Mouse (Mus musculus): ENCODE results near the gene Uspl1. TPM values are rescaled to one million over a fixed set of nuclear protein-coding genes. Genes with fewer than 3 reads are reported as not detected.

The Uspl1 gene
- total RNA-seq, 2 experiments from 2014 or later: 27.4 to 32.3 TPM

DNA sequence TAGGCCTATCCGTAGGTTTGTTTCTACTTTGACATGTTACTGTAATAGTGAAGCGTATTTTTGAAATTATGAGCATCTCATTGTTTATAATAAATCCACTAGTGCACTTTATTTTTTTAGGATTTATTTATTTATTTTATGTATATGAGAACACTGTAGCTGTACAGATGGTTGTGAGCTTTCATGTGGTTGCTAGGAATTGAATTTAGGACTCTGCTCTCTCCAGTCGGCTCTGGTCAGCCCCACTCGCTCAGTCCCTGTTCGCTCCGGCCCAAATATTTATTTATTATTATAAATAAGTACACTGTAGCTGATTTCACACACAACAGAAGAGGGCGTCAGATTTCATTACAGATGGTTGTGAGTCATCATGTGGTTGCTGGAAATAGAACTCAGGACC is 24.6 kb downstream of the Uspl1 start:
- DNase-seq (ENCODE audit: low spot score in 2 of 2): no peak

DNA sequence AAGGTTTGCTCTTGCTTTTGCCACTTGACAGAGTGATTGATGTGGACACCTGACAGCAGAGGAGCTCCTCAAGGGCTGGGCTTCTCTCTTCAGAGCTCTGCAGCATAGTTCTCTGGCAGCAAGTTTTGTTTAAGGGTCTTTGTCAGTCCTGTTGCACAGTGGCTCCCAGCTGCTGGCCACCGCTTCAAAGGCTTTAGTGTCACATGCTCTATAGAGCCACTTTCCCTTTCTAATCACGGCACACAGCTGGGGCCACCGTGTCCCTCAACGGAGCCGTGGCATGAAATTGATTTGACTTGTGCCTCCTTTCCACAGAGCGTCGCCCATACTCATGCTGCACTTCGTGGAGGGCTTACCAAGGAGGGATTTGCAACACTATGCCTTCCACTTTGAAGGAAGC is 25.2 kb downstream of the Uspl1 start:
- no peak for DNase-seq (ENCODE audit: low spot score in 2 of 2)

DNA sequence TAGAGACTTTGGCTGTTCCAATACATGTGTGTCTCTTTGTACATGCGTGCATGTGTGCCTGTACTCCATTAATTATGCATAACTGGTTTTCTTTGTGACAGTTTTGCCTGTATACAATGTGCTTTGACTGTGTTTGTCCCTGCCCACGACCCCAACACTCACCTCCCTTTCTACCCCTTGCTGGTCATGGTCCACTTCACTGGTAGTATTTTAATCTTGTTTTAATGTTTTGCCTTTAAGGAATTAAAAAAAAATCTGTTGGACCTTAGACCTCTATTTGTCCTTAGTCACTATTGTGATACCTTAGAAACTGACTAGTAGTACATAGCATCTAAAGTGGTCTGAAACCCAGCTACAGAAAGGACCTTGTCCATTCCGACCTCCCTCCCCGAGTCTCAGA is 26.9 kb downstream of the Uspl1 start:
- no peak for DNase-seq (ENCODE audit: low spot score in 2 of 2)

DNA sequence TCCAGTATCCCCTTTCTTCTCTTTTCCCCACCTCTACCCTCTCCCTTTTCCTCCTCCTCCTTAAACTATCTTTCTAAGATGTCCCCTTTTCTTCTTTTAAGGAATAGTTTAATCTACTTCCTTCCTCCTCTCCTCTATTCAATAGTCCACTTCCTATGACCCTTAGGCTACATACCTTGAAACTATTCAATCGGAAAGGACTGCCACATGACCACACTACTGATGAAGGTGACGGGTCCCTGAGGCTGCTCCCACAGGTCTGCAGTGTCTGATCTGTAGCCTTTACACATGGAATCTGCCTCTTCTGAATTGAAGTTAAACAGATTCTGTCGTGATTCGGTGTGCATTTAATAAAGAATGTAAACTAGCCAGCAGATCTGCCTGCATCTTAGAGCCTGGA is 28.7 kb downstream of the Uspl1 start:
- no peak for DNase-seq (ENCODE audit: low spot score in 2 of 2)

DNA sequence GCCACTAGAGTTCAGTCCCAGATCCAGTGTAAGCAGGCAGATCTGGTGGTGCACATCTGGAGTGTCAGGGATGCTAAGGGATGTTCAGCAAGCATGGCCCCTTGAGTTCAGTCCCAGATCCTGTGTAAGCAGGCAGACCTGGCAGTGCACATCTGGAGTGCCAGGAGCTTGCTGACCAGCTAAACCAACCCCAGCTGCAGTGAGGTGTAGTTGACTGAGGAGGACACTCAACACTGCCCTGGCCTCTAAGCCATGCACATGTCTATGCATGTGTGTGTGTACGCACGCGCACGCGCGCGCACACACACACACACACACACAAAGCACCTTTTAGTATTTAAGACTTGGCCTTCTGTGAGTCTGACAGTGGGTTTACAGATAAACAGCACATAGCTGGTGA is 31.4 kb downstream of the Uspl1 start:
- DNase-seq (ENCODE audit: low spot score in 2 of 2): no peak

DNA sequence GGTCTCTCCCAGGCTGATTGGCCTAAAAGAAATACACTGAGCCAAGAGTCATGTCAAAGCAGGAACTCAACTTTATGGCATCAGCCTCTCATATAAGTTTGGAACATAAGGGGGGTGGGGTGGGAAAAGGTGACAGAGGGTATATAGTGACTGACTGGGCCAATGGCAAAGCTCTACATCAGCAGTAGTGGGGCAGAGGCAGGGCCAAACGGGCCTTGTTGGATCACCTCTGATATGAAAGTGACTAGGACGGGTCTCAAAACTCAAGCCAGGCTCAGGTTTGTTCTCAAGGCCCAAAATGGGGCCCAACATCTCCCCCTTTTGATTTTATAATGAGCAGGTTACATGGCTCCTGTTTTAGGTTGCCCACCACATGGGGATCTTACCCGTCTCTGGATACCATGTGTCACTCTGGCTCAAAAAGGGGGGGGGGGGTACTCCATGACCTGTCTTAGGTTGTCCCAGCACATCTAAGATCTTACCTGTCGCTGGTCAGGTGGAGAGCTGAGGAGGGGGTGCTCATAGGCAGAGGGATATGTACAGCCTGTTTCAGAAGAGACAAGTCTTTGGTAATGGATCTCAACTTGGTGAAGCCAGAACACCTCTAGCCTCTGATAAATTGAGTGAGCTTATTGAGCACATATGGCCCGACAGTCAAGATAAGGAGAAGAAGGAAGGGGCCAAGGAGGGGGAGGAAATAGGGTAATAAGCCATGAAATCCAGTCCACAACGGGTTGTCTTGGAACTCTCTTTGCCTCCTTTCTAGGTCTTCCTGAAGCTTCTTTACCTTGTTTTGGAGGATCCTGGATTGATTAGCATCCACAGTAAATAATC is 33.6 kb downstream of the Uspl1 start:
- no peak for DNase-seq (ENCODE audit: low spot score in 2 of 2)

DNA sequence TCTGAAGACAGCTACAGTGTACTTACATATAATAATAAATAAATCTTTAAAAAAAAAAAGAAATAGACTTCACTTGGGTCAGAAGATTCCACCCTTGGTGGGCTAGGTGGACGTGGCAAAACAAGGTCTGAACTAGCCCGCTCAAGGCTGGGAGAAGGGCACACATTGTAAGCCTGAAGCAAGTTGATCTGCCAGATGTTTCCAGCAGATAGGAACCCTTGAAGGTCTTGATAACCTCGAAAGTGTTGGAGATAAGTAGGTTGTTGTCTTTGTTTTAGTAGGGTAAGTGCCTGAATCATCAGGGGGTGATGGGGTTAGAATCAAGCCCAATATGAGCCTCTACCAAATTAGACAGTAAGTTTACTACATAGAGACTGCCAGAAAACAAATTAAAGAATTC is 35.3 kb downstream of the Uspl1 start:
- no peak for DNase-seq (ENCODE audit: low spot score in 2 of 2)

DNA sequence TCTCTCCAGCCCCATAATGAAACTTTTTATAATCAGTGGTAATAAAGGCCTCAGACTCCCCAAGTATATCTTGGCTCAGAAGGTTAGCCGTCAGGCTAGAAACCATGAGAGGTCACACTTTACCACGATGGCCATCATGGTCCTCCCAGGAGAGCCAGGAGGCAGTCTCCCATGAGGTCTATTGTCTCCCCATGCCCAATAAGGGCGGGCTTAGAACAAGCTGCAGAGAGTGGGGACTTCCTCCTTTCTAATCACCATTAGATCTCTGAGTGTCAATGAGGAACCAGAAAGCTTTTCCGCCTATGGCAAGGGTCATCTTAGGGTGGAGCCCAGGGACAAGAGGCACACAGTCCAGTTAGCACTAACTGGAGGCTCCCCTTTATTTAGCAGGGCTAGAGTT is 37.2 kb downstream of the Uspl1 start:
- no peak for DNase-seq (ENCODE audit: low spot score in 2 of 2)

DNA sequence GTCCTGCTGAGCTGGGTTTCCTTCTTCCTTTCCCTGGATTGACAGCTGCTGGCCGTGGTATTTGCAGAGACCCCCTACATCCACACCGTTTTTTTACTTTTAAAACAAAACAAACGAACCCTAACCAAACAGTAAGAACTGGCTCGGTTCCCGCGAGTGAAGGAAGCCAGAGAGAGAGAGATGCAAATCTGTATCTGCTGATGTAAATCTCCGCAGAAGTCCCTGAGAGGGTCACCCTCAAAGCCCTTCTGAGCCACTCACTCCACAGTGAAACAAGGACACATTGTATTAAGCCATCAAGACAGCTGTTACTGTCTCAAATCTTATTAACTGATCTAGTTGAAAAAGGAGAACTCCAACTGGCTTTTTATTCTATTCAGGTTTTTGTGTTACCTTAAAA is 40.5 kb downstream of the Uspl1 start:
- no peak for DNase-seq (ENCODE audit: low spot score in 2 of 2)

DNA sequence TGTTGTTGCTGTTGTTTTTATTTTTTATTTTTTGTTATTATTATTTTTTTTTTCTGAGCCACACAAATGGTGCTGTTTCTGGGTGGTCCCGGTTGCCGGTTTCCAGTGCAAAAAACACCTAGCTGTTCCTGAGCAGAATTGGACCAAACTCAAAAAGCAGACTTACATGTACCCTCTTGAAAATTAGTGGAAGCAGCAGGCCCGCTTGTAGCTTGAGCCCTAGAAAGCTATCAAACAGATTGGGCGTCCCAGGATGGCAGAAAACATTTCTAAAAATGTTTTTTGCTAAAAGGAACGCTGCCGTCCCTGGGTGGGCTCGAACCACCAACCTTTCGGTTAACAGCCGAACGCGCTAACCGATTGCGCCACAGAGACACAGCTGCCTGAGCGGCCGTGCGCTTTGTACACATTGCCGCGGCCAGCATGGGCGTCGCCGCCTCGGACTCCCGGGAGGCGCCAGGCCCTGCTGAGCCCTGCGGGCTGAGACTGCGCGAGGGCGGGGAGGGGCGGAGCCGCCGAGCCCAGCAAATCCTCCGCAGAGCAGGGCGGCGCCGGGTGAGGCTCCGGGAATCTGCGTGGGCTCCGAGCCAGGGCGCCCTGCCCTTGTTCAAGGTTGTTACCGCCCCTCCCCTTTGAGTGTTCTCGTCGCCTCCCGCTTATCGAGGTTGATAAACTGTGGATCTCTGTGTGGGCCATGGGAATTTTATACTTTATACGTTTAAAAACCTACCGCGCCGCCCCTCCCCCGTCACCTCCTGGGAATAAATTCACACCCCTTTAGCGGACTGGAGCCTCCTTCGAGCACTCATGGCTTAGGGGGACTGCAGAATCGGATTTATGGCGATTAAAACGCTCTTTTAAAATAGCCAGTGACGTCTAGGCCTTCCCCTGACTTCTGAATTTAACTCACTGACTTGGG is 44.8 kb downstream of the Uspl1 start:
- peak; percentile 98 to 99 for DNase-seq (ENCODE audit: low spot score in 2 of 2)

DNA sequence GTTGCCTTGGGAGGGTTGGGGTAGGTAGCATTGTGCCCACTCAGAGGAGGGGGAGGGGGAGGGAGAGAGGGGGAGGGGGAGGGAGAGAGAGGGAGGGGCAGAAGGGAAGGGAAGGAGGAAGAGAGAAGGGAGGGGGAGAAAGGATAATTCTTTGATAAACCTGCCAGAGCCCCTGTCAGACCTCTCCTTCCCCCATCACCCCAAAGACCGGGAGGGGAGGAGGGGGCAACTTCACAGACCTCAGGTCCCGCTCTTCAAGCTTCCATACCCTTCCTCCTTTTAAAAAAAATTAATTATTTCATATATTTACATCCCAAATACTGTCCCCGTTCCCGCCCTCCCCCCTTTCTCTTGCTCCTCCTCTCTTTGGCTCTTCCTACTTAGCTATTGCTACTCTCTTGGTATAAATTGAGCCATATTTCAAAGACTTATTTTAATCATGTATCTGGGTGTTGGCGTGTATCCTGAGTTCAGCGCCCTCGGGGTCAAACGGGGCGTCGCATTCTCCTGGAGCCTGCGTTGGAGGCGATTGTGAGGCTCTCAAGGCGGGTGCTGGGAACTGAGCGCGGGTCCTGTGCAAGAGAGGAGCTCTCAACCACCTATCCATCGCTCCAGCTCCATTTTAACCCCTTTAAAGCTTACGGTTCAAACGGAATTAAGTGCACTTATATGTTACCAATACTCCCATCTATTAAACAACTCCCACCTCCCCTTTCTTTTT is 45.6 kb downstream of the Uspl1 start:
- DNase-seq (ENCODE audit: low spot score in 2 of 2): no peak

DNA sequence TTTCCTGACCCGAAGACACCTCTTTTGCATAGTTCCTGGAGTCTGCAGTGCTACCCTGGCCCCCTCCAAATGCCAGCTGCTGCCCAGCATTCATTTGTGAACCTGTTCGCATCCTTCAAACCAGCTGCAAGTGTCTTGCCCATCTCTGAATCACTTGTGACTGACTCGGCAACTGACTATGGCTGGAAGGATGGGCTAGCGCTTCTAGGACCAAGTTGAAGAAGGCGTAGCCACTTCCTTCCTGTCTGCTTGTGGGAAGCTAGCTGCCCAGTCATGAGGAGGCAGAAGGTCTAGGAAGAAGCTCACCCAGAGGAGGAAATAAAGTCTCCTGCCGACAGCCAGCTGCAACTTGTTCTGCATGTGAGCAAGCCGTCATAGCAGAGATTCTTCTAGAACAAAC is 50.9 kb downstream of the Uspl1 start:
- DNase-seq (ENCODE audit: low spot score in 2 of 2): no peak

DNA sequence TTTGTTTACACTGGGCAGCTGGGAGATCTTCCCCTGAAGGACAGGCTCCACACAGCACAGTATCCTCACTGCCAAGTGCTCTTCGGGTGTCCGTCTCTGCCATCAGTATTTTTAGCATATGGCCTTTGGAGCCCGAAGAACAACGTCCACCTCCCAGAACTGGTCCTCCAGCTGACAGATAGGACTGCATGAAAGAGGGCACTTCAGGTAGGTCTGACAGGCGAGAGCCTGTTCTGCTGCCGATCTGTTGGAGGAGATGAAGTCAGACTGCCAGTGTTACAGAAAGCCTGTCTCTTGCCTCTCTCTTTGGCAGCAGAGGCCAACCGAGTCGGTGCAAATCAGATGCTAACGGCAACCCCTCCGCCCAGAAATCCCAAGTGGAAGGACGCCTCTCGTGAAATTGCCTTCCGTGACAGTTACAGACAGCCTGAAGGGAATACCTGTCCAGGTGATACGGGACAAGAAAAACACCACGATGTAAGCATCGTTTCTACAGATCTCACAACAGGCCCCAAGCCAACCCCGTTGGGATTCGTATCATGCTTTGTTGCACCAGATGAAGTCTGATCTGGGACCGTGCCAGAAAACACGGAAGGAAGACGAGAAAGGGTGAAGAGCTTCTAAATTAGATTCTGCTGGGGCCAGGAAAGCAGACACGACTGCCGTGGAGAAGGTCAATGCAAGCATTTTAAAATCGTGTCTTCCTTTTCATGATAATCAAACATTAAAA is 53.2 kb downstream of the Uspl1 start:
- DNase-seq (ENCODE audit: low spot score in 2 of 2): no peak

DNA sequence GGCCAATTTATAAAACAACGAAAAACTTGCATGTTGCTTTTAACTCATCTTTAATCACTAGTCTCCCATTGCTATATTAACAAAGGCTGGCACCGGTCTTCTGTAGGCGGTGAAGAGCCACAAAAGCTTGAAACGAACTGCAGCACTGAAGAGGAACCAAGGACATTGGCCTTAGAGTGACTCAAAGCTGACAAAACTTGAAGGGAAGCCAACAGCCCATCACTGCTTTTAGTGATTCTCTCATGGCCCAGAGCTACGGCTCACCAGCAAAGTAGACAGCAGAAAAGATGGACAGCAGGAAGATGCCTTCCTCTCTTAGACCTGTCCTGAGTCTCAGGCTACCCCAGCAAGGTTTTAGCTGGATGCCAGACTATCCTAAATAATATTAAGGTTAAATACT is 58.3 kb downstream of the Uspl1 start:
- DNase-seq (ENCODE audit: low spot score in 2 of 2): no peak

DNA sequence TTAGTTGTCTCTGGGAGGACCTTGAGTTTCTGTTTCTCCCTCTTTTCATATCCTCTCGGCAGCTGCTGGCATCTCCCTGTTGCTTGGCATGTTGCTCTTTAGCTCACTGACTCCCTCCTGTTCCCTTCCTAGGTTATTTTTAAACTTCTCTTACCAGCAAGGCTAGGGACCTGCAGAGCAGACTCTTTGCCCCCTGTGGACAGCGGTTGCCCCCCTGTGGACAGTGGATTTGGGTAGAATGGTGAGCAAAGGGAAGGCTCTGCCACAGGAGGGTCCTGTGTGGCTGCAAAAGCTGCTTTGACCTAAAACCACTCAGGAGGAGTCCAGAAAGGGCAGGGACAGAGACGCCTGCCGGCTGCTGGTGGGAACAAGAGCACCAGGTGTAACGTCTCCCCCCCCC is 58.9 kb downstream of the Uspl1 start:
- DNase-seq (ENCODE audit: low spot score in 2 of 2): no peak

DNA sequence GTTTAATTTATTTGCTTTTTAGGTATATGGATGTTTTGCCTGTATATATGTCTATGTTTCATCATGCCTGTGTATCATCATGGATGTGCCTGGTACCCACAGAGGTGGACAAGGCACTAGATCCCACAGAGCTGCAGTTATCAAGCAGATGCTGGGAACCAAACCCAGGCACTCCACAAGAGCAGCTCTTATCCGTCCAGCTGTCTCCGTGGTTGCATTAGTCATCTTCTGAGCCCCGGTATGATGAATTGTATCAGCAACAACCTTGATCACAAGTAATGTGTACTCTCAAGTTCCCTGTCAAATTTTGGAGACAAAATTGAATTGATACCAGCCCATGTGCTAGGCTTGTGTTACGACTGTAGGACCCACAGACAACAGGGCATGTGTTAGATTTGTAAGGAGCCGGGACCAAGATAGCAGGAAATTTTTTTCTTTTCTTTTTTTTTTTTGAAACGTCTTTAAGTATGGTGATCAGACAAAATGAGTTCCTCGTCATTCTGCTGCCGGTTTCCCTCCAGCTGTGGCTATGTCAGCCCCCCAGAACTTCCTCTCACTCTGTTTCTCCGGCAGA is 61.3 kb downstream of the Uspl1 start:
- no peak for DNase-seq (ENCODE audit: low spot score in 2 of 2)

DNA sequence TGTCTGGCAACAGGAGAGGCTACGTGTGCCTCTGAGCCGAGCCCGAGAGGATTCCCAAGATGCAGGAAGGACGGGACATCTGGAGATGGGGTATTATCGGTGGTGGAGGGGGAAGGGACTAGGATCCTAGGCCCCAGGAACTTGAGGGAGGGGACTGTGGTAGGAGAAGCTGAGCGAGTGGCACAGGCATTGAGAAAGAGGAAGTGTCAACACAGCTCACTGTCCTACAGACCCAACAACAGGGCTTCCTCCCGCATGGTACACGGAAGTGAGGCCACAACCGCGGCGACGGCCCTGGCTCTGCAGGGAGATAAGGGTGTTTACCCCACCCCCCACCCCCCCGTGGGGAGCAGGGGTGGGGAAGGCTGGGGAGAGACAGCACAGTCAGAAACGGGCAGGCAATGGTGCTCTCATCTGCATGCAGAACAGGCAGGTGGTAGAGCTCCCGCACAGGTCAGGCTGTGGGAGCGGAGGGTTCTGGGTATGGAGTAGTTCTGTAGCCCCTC is 61.9 kb downstream of the Uspl1 start:
- peak in 1 of 2 experiments; percentile 23 for DNase-seq (ENCODE audit: low spot score in 2 of 2)

DNA sequence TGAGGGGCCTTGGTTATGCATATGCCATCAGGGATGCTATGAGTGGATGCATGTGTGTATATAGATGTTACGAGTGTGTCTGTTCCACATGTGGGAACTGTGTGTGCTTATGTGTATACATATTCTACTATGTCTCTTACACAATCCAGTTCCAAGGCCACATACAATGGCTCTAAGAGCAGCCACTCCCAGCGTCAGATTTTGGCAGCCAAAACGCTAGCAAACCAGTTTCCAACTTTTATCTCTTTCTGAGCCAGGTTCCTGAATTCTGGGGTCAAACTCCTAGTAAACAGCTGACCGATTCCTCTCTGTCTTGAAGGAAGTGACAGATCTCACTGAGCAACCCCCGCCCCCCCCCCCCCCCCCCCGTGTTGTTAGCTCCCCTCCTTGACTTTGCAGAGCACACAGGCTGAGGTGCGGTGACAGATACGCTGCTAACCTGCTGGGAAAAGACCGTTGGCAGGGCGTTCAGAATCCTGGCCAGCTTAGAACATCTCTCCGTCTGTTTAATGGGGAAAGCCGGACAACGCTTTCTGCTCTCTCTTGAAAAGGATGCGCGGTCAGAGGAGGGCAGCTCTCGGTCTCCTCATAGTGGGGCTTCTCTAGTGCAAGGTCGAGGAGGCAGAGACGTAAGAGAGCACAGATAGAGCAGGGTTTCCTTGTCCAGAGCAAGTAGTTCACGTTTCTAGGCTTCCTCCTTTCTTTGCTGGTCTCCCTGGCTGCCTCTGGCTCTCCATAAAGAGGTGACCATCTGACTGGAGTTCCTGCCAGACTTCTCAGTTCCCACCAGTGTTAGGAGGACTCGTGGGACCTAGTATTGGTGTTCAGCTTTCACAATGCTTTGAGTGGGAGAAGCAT is 63.1 kb downstream of the Uspl1 start:
- DNase-seq (ENCODE audit: low spot score in 2 of 2): peak in 1 of 2 experiments; percentile 43

DNA sequence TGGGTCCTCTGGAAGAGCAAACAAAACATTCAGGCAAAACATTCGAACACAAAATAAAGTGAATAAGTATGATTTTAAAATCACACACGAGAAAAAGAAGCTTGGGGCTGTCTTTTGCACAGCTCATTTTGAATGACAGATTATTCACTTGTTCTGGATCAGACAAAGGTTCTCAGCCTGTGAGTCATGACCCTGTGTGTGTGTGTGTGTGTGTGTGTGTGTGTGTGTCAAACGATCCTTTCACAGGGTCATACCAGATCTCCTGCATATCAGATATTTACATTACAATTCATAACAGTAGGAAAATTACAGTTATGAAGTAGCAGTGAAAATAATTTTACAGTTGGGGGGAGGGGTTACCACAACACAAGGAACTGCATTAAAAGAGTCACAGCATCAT is 68.2 kb downstream of the Uspl1 start:
- no peak for DNase-seq (ENCODE audit: low spot score in 2 of 2)
